18 mouse cellular contexts compared by ENCODE assay signal in genomic region chr2:75351965-75352364, GRCm38 (mm10).
DNase-seq lines count a peak whose midpoint lies in the region; ATAC-seq and TF ChIP-seq lines count a peak whose summit lies in the region.
"Had no signal": no experiment of that assay in that cellular context is flagged by ENCODE, and none has a peak within 500 bp of the region (broad histone marks: within the 10 kb centered on the region; RNA-seq: fewer than 3 reads in every experiment).

No protein-coding gene starts in this region.

- no peak for ATAC-seq in forebrain, embryonic 13.5 days
- ATAC-seq in forebrain, embryonic 11.5 days (replicated peaks; ENCODE audit: low FRiP score): no peak
- no peak for ATAC-seq in hindbrain, embryonic 14.5 days (ENCODE audit: low FRiP score)
- no peak for ATAC-seq in hindbrain, postnatal 0 days
- ATAC-seq in neural tube, embryonic 14.5 days (ENCODE audit: low read depth): peak; percentile 38; the same call in 1 of the 2 replicates
- ATAC-seq: intestine, embryonic 15.5 days had no signal

- no peak for TF ChIP-seq CTCF in hindbrain, postnatal 0 days (IDR thresholded peaks at IDR 0.05; ENCODE audit: low read depth)

- 74% methylated on average over 5 of the region's 5 CpGs for WGBS in forebrain, embryonic 13.5 days
- WGBS in forebrain, embryonic 11.5 days: 94% methylated on average over 5 of the region's 5 CpGs
- WGBS in hindbrain, embryonic 14.5 days: 93% methylated on average over 5 of the region's 5 CpGs
- WGBS in hindbrain, postnatal 0 days: 90% methylated on average over 5 of the region's 5 CpGs
- 90% methylated on average over 5 of the region's 5 CpGs for whole genome bisulfite sequencing in neural tube, embryonic 14.5 days

- no peak overlapping the region for H3K9ac ChIP-seq in forebrain, embryonic 13.5 days
- H3K9ac ChIP-seq in forebrain, embryonic 11.5 days (ENCODE audit: low read length): no peak overlapping the region
- H3K9ac ChIP-seq in hindbrain, embryonic 14.5 days: no peak overlapping the region
- H3K9ac ChIP-seq in hindbrain, postnatal 0 days (replicated peaks; ENCODE audit: low read length): no peak overlapping the region
- H3K9ac ChIP-seq in neural tube, embryonic 14.5 days (replicated peaks; ENCODE audit: low read depth, low read length): no peak overlapping the region
- H3K9ac ChIP-seq: embryonic facial prominence, embryonic 13.5 days; heart, embryonic 13.5 days; intestine, embryonic 15.5 days had no signal

- H3K27ac ChIP-seq in forebrain, embryonic 13.5 days: peak overlapping the region; percentile 31; the same call in 1 of the 2 replicates
- no peak overlapping the region for H3K27ac ChIP-seq in forebrain, embryonic 11.5 days (ENCODE audit: low read depth, low read length)
- peak overlapping the region; percentile 59 for H3K27ac ChIP-seq in hindbrain, embryonic 14.5 days
- no peak overlapping the region for H3K27ac ChIP-seq in hindbrain, postnatal 0 days
- H3K27ac ChIP-seq in neural tube, embryonic 14.5 days (ENCODE audit: low read depth, low read length): no peak overlapping the region
- H3K27ac ChIP-seq: embryonic facial prominence, embryonic 13.5 days; heart, embryonic 13.5 days; intestine, embryonic 15.5 days had no signal

- no peak overlapping the region for H3K4me2 ChIP-seq in forebrain, embryonic 13.5 days
- H3K4me2 ChIP-seq in forebrain, embryonic 11.5 days (ENCODE audit: low read depth, low read length, severe bottlenecking): no peak overlapping the region
- H3K4me2 ChIP-seq in hindbrain, embryonic 14.5 days (replicated peaks): no peak overlapping the region
- H3K4me2 ChIP-seq in hindbrain, postnatal 0 days (ENCODE audit: low read depth, low read length): no peak overlapping the region
- no peak overlapping the region for H3K4me2 ChIP-seq in neural tube, embryonic 14.5 days (ENCODE audit: low read depth, low read length)
- H3K4me2 ChIP-seq: embryonic facial prominence, embryonic 13.5 days; heart, embryonic 13.5 days; intestine, embryonic 15.5 days had no signal

- no peak for DNase-seq in forebrain, embryonic 11.5 days (ENCODE audit: low spot score)
- no peak for DNase-seq in hindbrain, embryonic 14.5 days (ENCODE audit: low spot score)
- DNase-seq in hindbrain, postnatal 0 days (ENCODE audit: low spot score): no peak
- DNase-seq in neural tube, embryonic 10.5 days (ENCODE audit: extremely low spot score, low spot score): no peak
- DNase-seq in adrenal gland, postnatal 25 days: no peak
- no peak for DNase-seq in cerebellum, postnatal 4 days (ENCODE audit: low spot score in 2 of 2)
- DNase-seq: adrenal gland, postnatal 10 days; cerebellum, adult 11-12 months; cerebellum, adult 9-10 months; cerebellum, postnatal 25 days; gastrocnemius, postnatal 36 days; heart, adult 11 months; heart, postnatal 4 days had no signal

- H3K27me3 ChIP-seq in forebrain, embryonic 13.5 days: no peaks in the 10 kb centered on the region
- no peaks in the 10 kb centered on the region for H3K27me3 ChIP-seq in forebrain, embryonic 11.5 days (ENCODE audit: control insufficient read depth, insufficient read depth, low read length)
- no peaks in the 10 kb centered on the region for H3K27me3 ChIP-seq in hindbrain, embryonic 14.5 days (ENCODE audit: control insufficient read depth, insufficient read depth, low read length)
- no peaks in the 10 kb centered on the region for H3K27me3 ChIP-seq in hindbrain, postnatal 0 days (ENCODE audit: insufficient read depth, low read length)
- no peaks in the 10 kb centered on the region for H3K27me3 ChIP-seq in neural tube, embryonic 14.5 days (ENCODE audit: control insufficient read depth, insufficient read depth, low read length)
- H3K27me3 ChIP-seq: embryonic facial prominence, embryonic 13.5 days; heart, embryonic 13.5 days; intestine, embryonic 15.5 days had no signal

- H3K36me3 ChIP-seq in forebrain, embryonic 13.5 days (ENCODE audit: poor library complexity, severe bottlenecking): no peaks in the 10 kb centered on the region
- no peaks in the 10 kb centered on the region for H3K36me3 ChIP-seq in forebrain, embryonic 11.5 days (ENCODE audit: control insufficient read depth, insufficient read depth, low read length)
- H3K36me3 ChIP-seq in hindbrain, embryonic 14.5 days (replicated peaks; ENCODE audit: control insufficient read depth, insufficient read depth): no peaks in the 10 kb centered on the region
- H3K36me3 ChIP-seq in hindbrain, postnatal 0 days (ENCODE audit: insufficient read depth, low read length): no peaks in the 10 kb centered on the region
- H3K36me3 ChIP-seq in neural tube, embryonic 14.5 days (ENCODE audit: control insufficient read depth, insufficient read depth, low read length): no peaks in the 10 kb centered on the region
- H3K36me3 ChIP-seq: embryonic facial prominence, embryonic 13.5 days; heart, embryonic 13.5 days; intestine, embryonic 15.5 days had no signal

- H3K4me1 ChIP-seq in forebrain, embryonic 13.5 days: peaks cover 31% of the 10 kb centered on the region
- no peaks in the 10 kb centered on the region for H3K4me1 ChIP-seq in forebrain, embryonic 11.5 days (replicated peaks; ENCODE audit: control insufficient read depth, insufficient read depth, low read length)
- H3K4me1 ChIP-seq in hindbrain, embryonic 14.5 days (replicated peaks; ENCODE audit: control insufficient read depth, insufficient read depth, low read length): peaks cover 9% of the 10 kb centered on the region
- 0 out of 2 replicates have a peak, but pooled peaks cover 3% of the 10 kb centered on the region for H3K4me1 ChIP-seq in hindbrain, postnatal 0 days (ENCODE audit: insufficient read depth, low read length)
- H3K4me1 ChIP-seq in neural tube, embryonic 14.5 days (ENCODE audit: control insufficient read depth, insufficient read depth, low read length): 0 out of 2 replicates have a peak, but pooled peaks cover 4% of the 10 kb centered on the region
- H3K4me1 ChIP-seq: embryonic facial prominence, embryonic 13.5 days; heart, embryonic 13.5 days had no signal

- H3K9me3 ChIP-seq in forebrain, embryonic 13.5 days (replicated peaks): no peaks in the 10 kb centered on the region
- H3K9me3 ChIP-seq in forebrain, embryonic 11.5 days (ENCODE audit: control insufficient read depth, low read length): no peaks in the 10 kb centered on the region
- H3K9me3 ChIP-seq in hindbrain, embryonic 14.5 days (ENCODE audit: control insufficient read depth, low read length): no peaks in the 10 kb centered on the region
- no peaks in the 10 kb centered on the region for H3K9me3 ChIP-seq in hindbrain, postnatal 0 days (ENCODE audit: low read length)
- H3K9me3 ChIP-seq in neural tube, embryonic 14.5 days (ENCODE audit: control insufficient read depth, low read length): no peaks in the 10 kb centered on the region
- H3K9me3 ChIP-seq: embryonic facial prominence, embryonic 13.5 days; heart, embryonic 13.5 days; intestine, embryonic 15.5 days had no signal

- H3K4me3 ChIP-seq in forebrain, embryonic 13.5 days: no peak overlapping the region
- no peak overlapping the region for H3K4me3 ChIP-seq in forebrain, embryonic 11.5 days (ENCODE audit: low read depth, low read length)
- no peak overlapping the region for H3K4me3 ChIP-seq in hindbrain, embryonic 14.5 days (replicated peaks; ENCODE audit: low read length)
- no peak overlapping the region for H3K4me3 ChIP-seq in hindbrain, postnatal 0 days (ENCODE audit: low read length)
- no peak overlapping the region for H3K4me3 ChIP-seq in neural tube, embryonic 14.5 days (ENCODE audit: low read depth, low read length)
- H3K4me3 ChIP-seq: embryonic facial prominence, embryonic 13.5 days; heart, embryonic 13.5 days; intestine, embryonic 15.5 days had no signal

Comparison
In these comparisons a context has a peak if more than half of its experiments do, and no peak if none do; other contexts are left out.
1. H3K27ac ChIP-seq: peak in forebrain, embryonic 13.5 days (single experiment) and hindbrain, embryonic 14.5 days (single experiment); none in forebrain, embryonic 11.5 days (single experiment), hindbrain, postnatal 0 days (single experiment) and neural tube, embryonic 14.5 days (single experiment).